Mouse (Mus musculus) liver, embryonic 13.5 days (tissue): ENCODE measurements around the gene Gbp9. TPM values are rescaled to one million over a fixed set of nuclear protein-coding genes. Genes with fewer than 3 reads are reported as not detected.
"Not testable (repeated sequence)": the region's sequence is repeated elsewhere in the genome, so short reads cannot be mapped to it uniquely, and the experiment has no call there.

Source experiments
- ATAC-seq: fragments of 200-750 bp; cut with Nextera tagmentation; 2 replicates; pipeline ENCODE4 v1.8.0; 2017; ENCODE audit warnings: low read depth, mild to moderate bottlenecking, moderate number of reproducible peaks, moderate library complexity
- DNase-seq: peaks from one replicate; pipeline ENCODE4 v3.0.0; 2022
- H3K27ac ChIP-seq: fragments of 300-500 bp; sonication (generic); 2 replicates; pipeline ENCODE4 v1.5.1; 2015; ENCODE audit warnings: moderate library complexity, mild to moderate bottlenecking, inconsistent platforms
- H3K27me3 ChIP-seq: fragments of 300-500 bp; sonication (generic); 2 replicates; pipeline ENCODE4 v1.6.1; 2015; ENCODE audit warnings: mild to moderate bottlenecking, inconsistent platforms
- H3K36me3 ChIP-seq: fragments of 300-500 bp; sonication (generic); 2 replicates; pipeline ENCODE4 v1.6.1; 2015; ENCODE audit warnings: mild to moderate bottlenecking, inconsistent platforms
- H3K4me1 ChIP-seq: fragments of 300-500 bp; sonication (generic); replicated peaks from 2 replicates; pipeline ENCODE4 v1.6.1; 2015; ENCODE audit warnings: inconsistent platforms
- H3K4me2 ChIP-seq: fragments of 300-500 bp; sonication (generic); 2 replicates; pipeline ENCODE4 v1.6.1; 2015; ENCODE audit warnings: inconsistent platforms, mild to moderate bottlenecking, moderate library complexity
- H3K4me3 ChIP-seq: fragments of 300-500 bp; sonication (generic); replicated peaks from 2 replicates; pipeline ENCODE4 v1.5.1; 2015; ENCODE audit warnings: mild to moderate bottlenecking, inconsistent platforms
- H3K9ac ChIP-seq: fragments of 300-500 bp; sonication (generic); 2 replicates; pipeline ENCODE4 v1.6.1; 2015; ENCODE audit warnings: mild to moderate bottlenecking, inconsistent platforms
- H3K9me3 ChIP-seq: fragments of 300-500 bp; sonication (generic); replicated peaks from 2 replicates; pipeline ENCODE4 v1.6.1; 2016; ENCODE audit warnings: inconsistent platforms
- WGBS: fragments of 180-500 bp; shearing (Covaris S2); methylation state at CpG from one replicate; pipeline ENCODE4 v1.1.7; 2015; ENCODE audit not compliant: insufficient replicate concordance; 5-methylcytosine and 5-hydroxymethylcytosine counted together
- polyA plus RNA-seq: library from polyadenylated mRNA; unstranded; fragments of >200 nt; fragmentation: Nextera tagmentation; extraction: Ambion mirVana; gene quantifications from 2 replicates; pipeline ENCODE4 v1.2.1, GENCODE M21; 2015

The Gbp9 gene
- polyA plus RNA-seq, 1 experiment from 2014 or later, result 0.98 TPM

DNA sequence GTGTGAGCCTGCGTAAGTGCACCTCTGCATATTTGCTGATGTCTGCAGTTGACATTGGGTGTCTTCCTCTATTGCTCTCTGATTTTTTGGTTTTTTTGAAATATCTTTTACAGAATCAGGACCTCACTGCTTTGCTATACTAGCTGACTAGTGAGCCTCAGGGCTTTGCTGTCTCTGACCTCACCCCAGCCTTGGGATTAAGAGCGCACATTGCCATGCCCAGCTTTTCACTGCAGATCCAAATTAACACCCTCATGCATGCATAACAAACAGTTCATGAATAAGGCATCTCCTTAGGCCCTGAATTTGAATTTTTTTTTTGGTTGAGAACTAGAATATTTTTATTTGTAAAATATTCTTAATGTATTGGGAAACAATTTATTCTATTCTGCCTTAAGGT lies 84.1 kb downstream of the Gbp9 start:
- H3K9me3 ChIP-seq, result no peaks in the 10 kb centered on the region
- no peak overlapping the region for H3K27ac ChIP-seq
- no peak for ATAC-seq
- DNase-seq, result no peak
- H3K4me3 ChIP-seq, result no peak overlapping the region
- H3K9ac ChIP-seq, result no peak overlapping the region
- no peaks in the 10 kb centered on the region for H3K4me1 ChIP-seq
- H3K4me2 ChIP-seq, result no peak overlapping the region
- 76% methylated on average over 2 of the region's 2 CpGs for WGBS
- no peaks in the 10 kb centered on the region for H3K27me3 ChIP-seq
- H3K36me3 ChIP-seq, result no peaks in the 10 kb centered on the region

DNA sequence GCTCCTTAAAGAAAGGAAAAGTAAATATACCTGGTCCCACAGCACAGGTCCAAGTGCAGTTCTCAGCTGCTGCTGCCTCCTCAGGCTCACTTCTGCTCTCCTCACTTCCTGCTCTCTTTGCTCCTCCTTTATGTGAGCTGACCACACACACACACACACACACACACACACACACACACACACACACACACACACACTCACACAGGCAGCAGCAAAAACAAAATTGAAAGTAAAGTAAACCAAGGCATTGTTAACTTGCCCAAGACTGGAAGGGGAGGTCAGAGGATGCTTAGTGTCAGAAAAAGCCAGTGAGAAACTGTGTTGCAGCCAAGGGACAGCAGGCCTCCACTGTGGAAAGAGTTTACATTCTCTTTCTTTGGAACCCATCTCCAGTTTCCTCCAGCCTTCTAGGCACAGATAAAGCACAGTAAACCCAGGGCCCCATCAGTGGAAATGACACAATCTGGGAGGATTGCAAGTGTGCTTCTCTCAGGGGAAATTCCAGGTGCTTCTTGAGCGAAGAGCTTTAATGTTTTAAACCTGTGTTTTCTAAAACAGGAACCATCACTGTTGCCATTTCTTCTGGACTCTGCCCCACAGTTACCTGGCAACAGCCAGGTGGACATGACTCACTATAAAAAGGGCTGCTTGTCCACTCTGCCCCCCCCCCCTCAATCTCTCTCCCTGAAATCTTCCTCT lies 85.7 kb downstream of the Gbp9 start:
- not testable (repeated sequence) for H3K4me3 ChIP-seq, H3K27ac ChIP-seq, ATAC-seq, H3K9ac ChIP-seq, H3K9me3 ChIP-seq, DNase-seq, H3K4me2 ChIP-seq, H3K4me1 ChIP-seq, H3K36me3 ChIP-seq, H3K27me3 ChIP-seq
- WGBS, result 65% methylated on average over 1 of the region's 1 CpGs

DNA sequence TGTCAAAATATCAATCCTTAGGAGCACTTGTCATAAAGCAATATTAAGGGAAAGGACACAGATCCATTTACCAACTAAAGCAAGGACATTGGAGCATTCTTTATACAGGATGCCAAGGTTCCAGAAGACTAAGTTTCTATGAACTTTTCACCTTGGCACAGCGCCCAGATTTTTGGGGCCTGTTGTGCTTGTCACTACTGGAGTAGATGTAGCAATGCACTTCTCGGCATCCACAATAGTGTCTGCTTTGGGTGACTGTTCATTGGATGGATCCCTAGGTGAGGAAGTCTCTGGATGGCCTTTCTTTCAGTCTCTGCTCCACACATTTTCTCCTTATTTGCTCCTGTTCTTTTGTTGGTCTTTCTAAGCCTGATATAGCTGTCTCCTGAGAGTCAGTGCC lies 107.0 kb downstream of the Gbp9 start:
- Histone ChIP-seq H3K27me3 (no peaks in the 10 kb centered on the region), H3K9ac (no peak overlapping the region), H3K9me3 (0 out of 2 replicates have a peak, but pooled peaks cover 4% of the 10 kb centered on the region), H3K4me2 (no peak overlapping the region), H3K27ac (no peak overlapping the region), H3K4me1 (no peaks in the 10 kb centered on the region), H3K4me3 (no peak overlapping the region), H3K36me3 (no peaks in the 10 kb centered on the region)
- DNase-seq, result no peak
- WGBS, result 59% methylated on average over 2 of the region's 2 CpGs
- no peak for ATAC-seq

Other genes starting within 250 kb of the Gbp9 start
- 2.5 and 3.3 TPM in 2 replicates for gene Abcg3, start 156.8 kb downstream of the Gbp9 start, polyA plus RNA-seq
- 1.4 and 1.6 TPM in 2 replicates for gene Gbp8, start within 50 bp of the Gbp9 start, polyA plus RNA-seq
- gene Gbp4, start within 50 bp of the Gbp9 start, polyA plus RNA-seq, result 0.90 and 1.0 TPM in 2 replicates
- gene Gbp10, start 100.0 kb upstream of the Gbp9 start, polyA plus RNA-seq, result 0.03 and 0.34 TPM in 2 replicates
- not detected in 2 replicates for gene Gm43302, start 154.2 kb upstream of the Gbp9 start, polyA plus RNA-seq
- 1.2 TPM in 2 replicates for gene Gbp6, start 154.2 kb upstream of the Gbp9 start, polyA plus RNA-seq